Mouse (Mus musculus): ENCODE measurements around the gene Rab13.

Rab13 gene

GRCm38 (mm10) chr3:90263121-90263771 lies 49.8 kb downstream of the Rab13 start:
- DNase-seq = peak; percentile 40

GRCm38 (mm10) chr3:90264687-90265033 lies 51.2 kb downstream of the Rab13 start:
- DNase-seq = no peak

GRCm38 (mm10) chr3:90265034-90265931 lies 51.8 kb downstream of the Rab13 start, which contains the start of gene Dennd4b:
Gene Dennd4b, plus strand, starts transcription at chr3:90265185.
- DNase-seq = peak; percentile 93

GRCm38 (mm10) chr3:90265932-90266741 lies 52.6 kb downstream of the Rab13 start:
- DNase-seq = peak; percentile 63

GRCm38 (mm10) chr3:90266901-90267775 lies 53.6 kb downstream of the Rab13 start:
- DNase-seq = peak; percentile 60

- peak; percentile 27 for DNase-seq
Observed at GRCm38 (mm10) chr3:90268190-90268589, 54.7 kb downstream of the Rab13 start.

- peak; percentile 32 for DNase-seq
Observed at GRCm38 (mm10) chr3:90268971-90269370, 55.5 kb downstream of the Rab13 start.

- peak; percentile 28 for DNase-seq
Observed at GRCm38 (mm10) chr3:90270784-90271183, 57.3 kb downstream of the Rab13 start.

GRCm38 (mm10) chr3:90272170-90272569 lies 58.7 kb downstream of the Rab13 start:
- DNase-seq = peak; percentile 18

GRCm38 (mm10) chr3:90273855-90274254 lies 60.4 kb downstream of the Rab13 start:
- DNase-seq = peak; percentile 40

GRCm38 (mm10) chr3:90275286-90275685 lies 61.8 kb downstream of the Rab13 start:
- DNase-seq = peak; percentile 86
